Mouse (Mus musculus): ENCODE data around the gene Bloc1s5. TPM values are rescaled to one million over a fixed set of nuclear protein-coding genes. Genes with fewer than 3 reads are reported as not detected.

Bloc1s5 gene
- polyA plus RNA-seq, 1 experiment from 2014 or later, result 23.8 TPM

DNA sequence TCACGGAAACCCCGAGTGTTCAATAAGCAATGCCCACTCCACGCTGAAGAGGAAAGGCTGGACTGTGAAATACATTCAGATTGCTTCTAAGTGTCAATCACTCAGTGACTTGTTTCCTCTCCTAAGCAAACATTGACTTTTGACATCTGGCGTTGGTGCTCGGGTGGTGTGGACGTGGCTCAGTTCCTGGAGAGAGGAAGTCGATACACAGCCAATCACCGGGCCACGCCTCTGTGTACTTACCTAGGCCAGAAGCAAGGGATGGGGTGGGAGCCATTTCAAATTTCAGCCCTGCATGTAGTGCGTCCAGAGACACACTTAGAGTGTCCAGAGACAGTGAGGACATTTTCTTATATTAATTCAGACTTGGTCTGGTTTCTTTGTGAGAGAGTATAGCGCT, 80.3 kb downstream of the Bloc1s5 start:
- Histone ChIP-seq H3K9me3 (replicated peaks; ENCODE audit: control insufficient read depth, low read length, poor library complexity, severe bottlenecking) (no peaks in the 10 kb centered on the region), H3K4me3 (ENCODE audit: low read depth, low read length) (no peak overlapping the region), H3K4me2 (ENCODE audit: low read length) (no peak overlapping the region), H3K36me3 (ENCODE audit: control insufficient read depth, insufficient read depth, low read length) (no peaks in the 10 kb centered on the region), H3K27me3 (ENCODE audit: control insufficient read depth, insufficient read depth, low read depth, low read length) (no peaks in the 10 kb centered on the region), H3K9ac (ENCODE audit: low read depth, low read length) (no peak overlapping the region), H3K27ac (ENCODE audit: low read length) (no peak overlapping the region), H3K4me1 (ENCODE audit: control insufficient read depth, insufficient read depth, low read length) (no peaks in the 10 kb centered on the region)
- ATAC-seq, result no peak
- WGBS, result 85% methylated on average over 11 of the region's 11 CpGs

- no peaks in the 10 kb centered on the region for H3K4me1 ChIP-seq (ENCODE audit: control insufficient read depth, insufficient read depth, low read length)
- no peak overlapping the region for H3K27ac ChIP-seq (ENCODE audit: low read length)
- WGBS, result 73% methylated on average over 3 of the region's 3 CpGs
- no peak overlapping the region for H3K4me3 ChIP-seq (ENCODE audit: low read depth, low read length)
- H3K9me3 ChIP-seq (replicated peaks; ENCODE audit: control insufficient read depth, low read length, poor library complexity, severe bottlenecking), result no peaks in the 10 kb centered on the region
- no peak for ATAC-seq
- no peaks in the 10 kb centered on the region for H3K36me3 ChIP-seq (ENCODE audit: control insufficient read depth, insufficient read depth, low read length)
- H3K27me3 ChIP-seq (ENCODE audit: control insufficient read depth, insufficient read depth, low read depth, low read length), result no peaks in the 10 kb centered on the region
- H3K4me2 ChIP-seq (ENCODE audit: low read length), result no peak overlapping the region
- H3K9ac ChIP-seq (ENCODE audit: low read depth, low read length), result no peak overlapping the region
These were observed 80.7 kb downstream of the Bloc1s5 start for GRCm38 (mm10) chr13:38554210-38554609.

DNA sequence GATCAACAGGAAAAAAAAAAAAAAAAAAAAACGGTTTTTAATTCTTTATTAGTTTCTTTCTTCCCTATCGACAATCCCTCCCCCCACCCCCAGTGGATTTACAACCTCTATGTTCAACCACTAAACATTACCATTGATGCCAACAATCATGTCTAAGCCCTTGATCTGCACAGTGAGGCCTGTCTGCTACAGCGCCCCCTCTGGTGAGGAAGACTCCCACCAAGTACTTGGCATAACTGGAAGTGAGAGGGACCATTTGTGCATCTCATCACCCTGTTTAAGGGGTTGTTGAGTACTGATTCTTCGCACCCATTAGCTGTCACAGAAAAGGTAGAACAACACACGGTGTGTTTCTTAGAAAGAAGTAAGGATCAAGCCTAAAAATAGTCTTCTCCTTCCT, 86.2 kb downstream of the Bloc1s5 start:
- Histone ChIP-seq H3K9ac (ENCODE audit: low read depth, low read length) (no peak overlapping the region), H3K4me2 (ENCODE audit: low read length) (no peak overlapping the region; the same call in 1 of the 2 replicates), H3K36me3 (ENCODE audit: control insufficient read depth, insufficient read depth, low read length) (no peaks in the 10 kb centered on the region), H3K27me3 (ENCODE audit: control insufficient read depth, insufficient read depth, low read depth, low read length) (no peaks in the 10 kb centered on the region), H3K4me1 (ENCODE audit: control insufficient read depth, insufficient read depth, low read length) (no peaks in the 10 kb centered on the region), H3K27ac (ENCODE audit: low read length) (no peak overlapping the region), H3K9me3 (replicated peaks; ENCODE audit: control insufficient read depth, low read length, poor library complexity, severe bottlenecking) (no peaks in the 10 kb centered on the region), H3K4me3 (ENCODE audit: low read depth, low read length) (no peak overlapping the region)
- 79% methylated on average over 5 of the region's 5 CpGs for WGBS
- ATAC-seq, result no peak

- no peaks in the 10 kb centered on the region for H3K4me1 ChIP-seq (ENCODE audit: control insufficient read depth, insufficient read depth, low read length)
- no peak overlapping the region for H3K4me3 ChIP-seq (ENCODE audit: low read depth, low read length)
- H3K27me3 ChIP-seq (ENCODE audit: control insufficient read depth, insufficient read depth, low read depth, low read length), result no peaks in the 10 kb centered on the region
- no peak overlapping the region for H3K27ac ChIP-seq (ENCODE audit: low read length)
- H3K9me3 ChIP-seq (replicated peaks; ENCODE audit: control insufficient read depth, low read length, poor library complexity, severe bottlenecking), result no peaks in the 10 kb centered on the region
- no peak for ATAC-seq
- H3K4me2 ChIP-seq (ENCODE audit: low read length), result no peak overlapping the region
- 89% methylated on average over 5 of the region's 5 CpGs for WGBS
- H3K9ac ChIP-seq (ENCODE audit: low read depth, low read length), result no peak overlapping the region
- no peaks in the 10 kb centered on the region for H3K36me3 ChIP-seq (ENCODE audit: control insufficient read depth, insufficient read depth, low read length)
These were observed 87.2 kb downstream of the Bloc1s5 start for GRCm38 (mm10) chr13:38547717-38548116.

- Histone ChIP-seq H3K9me3 (replicated peaks; ENCODE audit: control insufficient read depth, low read length, poor library complexity, severe bottlenecking) (no peaks in the 10 kb centered on the region), H3K4me3 (ENCODE audit: low read depth, low read length) (no peak overlapping the region), H3K27ac (ENCODE audit: low read length) (no peak overlapping the region), H3K4me2 (ENCODE audit: low read length) (no peak overlapping the region), H3K4me1 (ENCODE audit: control insufficient read depth, insufficient read depth, low read length) (no peaks in the 10 kb centered on the region), H3K9ac (ENCODE audit: low read depth, low read length) (no peak overlapping the region), H3K27me3 (ENCODE audit: control insufficient read depth, insufficient read depth, low read depth, low read length) (no peaks in the 10 kb centered on the region), H3K36me3 (ENCODE audit: control insufficient read depth, insufficient read depth, low read length) (no peaks in the 10 kb centered on the region)
- ATAC-seq, result no peak
- WGBS, result 88% methylated on average over 4 of the region's 4 CpGs
These were observed 88.2 kb downstream of the Bloc1s5 start for GRCm38 (mm10) chr13:38546754-38547153.

- Histone ChIP-seq H3K4me1 (ENCODE audit: control insufficient read depth, insufficient read depth, low read length) (no peaks in the 10 kb centered on the region), H3K27me3 (ENCODE audit: control insufficient read depth, insufficient read depth, low read depth, low read length) (no peaks in the 10 kb centered on the region), H3K9me3 (replicated peaks; ENCODE audit: control insufficient read depth, low read length, poor library complexity, severe bottlenecking) (no peaks in the 10 kb centered on the region), H3K4me3 (ENCODE audit: low read depth, low read length) (no peak overlapping the region), H3K9ac (ENCODE audit: low read depth, low read length) (no peak overlapping the region), H3K36me3 (ENCODE audit: control insufficient read depth, insufficient read depth, low read length) (no peaks in the 10 kb centered on the region), H3K27ac (ENCODE audit: low read length) (no peak overlapping the region), H3K4me2 (ENCODE audit: low read length) (no peak overlapping the region)
- WGBS, result 76% methylated on average over 3 of the region's 3 CpGs
- ATAC-seq, result no peak
These were observed 89.4 kb downstream of the Bloc1s5 start for GRCm38 (mm10) chr13:38545460-38545859.

DNA sequence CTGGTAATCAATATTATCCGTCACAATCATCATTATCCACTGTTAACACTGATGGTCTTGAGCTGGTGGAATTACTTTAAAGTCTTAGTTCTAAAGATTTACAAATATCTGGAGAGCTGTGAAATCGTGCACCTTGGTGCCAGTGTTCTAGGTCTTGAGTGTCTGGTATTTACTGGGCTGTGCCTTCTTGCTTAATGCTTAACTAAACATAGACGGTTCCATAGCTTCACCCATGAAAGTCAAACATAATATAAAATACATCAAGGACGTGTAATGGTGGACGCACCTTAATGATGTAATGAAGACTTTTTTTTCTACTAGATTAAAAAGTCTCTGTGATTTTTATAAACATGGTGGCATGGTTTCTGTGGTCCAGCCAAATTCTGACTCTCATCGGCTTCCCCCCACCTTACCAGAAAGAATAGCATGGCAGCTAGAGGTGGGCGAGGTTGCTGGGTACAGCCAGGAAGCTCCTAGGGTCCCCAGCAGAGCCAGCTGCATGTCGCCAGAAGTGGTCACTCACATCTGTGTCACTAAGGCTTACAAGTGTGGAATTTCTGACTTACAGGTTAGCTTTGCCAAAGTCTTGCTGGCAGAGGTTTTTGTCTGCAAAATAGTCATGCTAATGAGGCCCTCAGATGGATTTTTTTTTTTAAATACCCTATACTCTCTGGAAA, 90.0 kb downstream of the Bloc1s5 start:
- H3K4me1 ChIP-seq (ENCODE audit: control insufficient read depth, insufficient read depth, low read length), result no peaks in the 10 kb centered on the region
- ATAC-seq, result no peak
- H3K9me3 ChIP-seq (replicated peaks; ENCODE audit: control insufficient read depth, low read length, poor library complexity, severe bottlenecking), result no peaks in the 10 kb centered on the region
- no peaks in the 10 kb centered on the region for H3K27me3 ChIP-seq (ENCODE audit: control insufficient read depth, insufficient read depth, low read depth, low read length)
- H3K27ac ChIP-seq (ENCODE audit: low read length), result no peak overlapping the region
- no peak overlapping the region for H3K9ac ChIP-seq (ENCODE audit: low read depth, low read length)
- no peak overlapping the region for H3K4me3 ChIP-seq (ENCODE audit: low read depth, low read length)
- H3K36me3 ChIP-seq (ENCODE audit: control insufficient read depth, insufficient read depth, low read length), result no peaks in the 10 kb centered on the region
- H3K4me2 ChIP-seq (ENCODE audit: low read length), result no peak overlapping the region
- 91% methylated on average over 8 of the region's 8 CpGs for WGBS

- H3K27me3 ChIP-seq (ENCODE audit: control insufficient read depth, insufficient read depth, low read depth, low read length), result no peaks in the 10 kb centered on the region
- no peak for ATAC-seq
- H3K4me1 ChIP-seq (ENCODE audit: control insufficient read depth, insufficient read depth, low read length), result no peaks in the 10 kb centered on the region
- no peak overlapping the region for H3K4me2 ChIP-seq (ENCODE audit: low read length)
- H3K27ac ChIP-seq (ENCODE audit: low read length), result no peak overlapping the region
- H3K9ac ChIP-seq (ENCODE audit: low read depth, low read length), result no peak overlapping the region
- H3K36me3 ChIP-seq (ENCODE audit: control insufficient read depth, insufficient read depth, low read length), result no peaks in the 10 kb centered on the region
- no peak overlapping the region for H3K4me3 ChIP-seq (ENCODE audit: low read depth, low read length)
- H3K9me3 ChIP-seq (replicated peaks; ENCODE audit: control insufficient read depth, low read length, poor library complexity, severe bottlenecking), result no peaks in the 10 kb centered on the region
- 73% methylated on average over 8 of the region's 8 CpGs for whole genome bisulfite sequencing
These were observed 91.3 kb downstream of the Bloc1s5 start for GRCm38 (mm10) chr13:38543455-38544125.
